Mouse (Mus musculus): ENCODE measurements around the gene Dhx15. TPM values are rescaled to one million over a fixed set of nuclear protein-coding genes. Genes with fewer than 3 reads are reported as not detected.
A peak's percentile ranks its signal among the peaks of the same experiment; 100 is the strongest.
"Not testable (repeated sequence)": the region's sequence is repeated elsewhere in the genome, so short reads cannot be mapped to it uniquely, and the experiment has no call there.

The Dhx15 gene
- total RNA-seq (2022), result 10 to 100 TPM; 84.8 to 90.4 (median 87.5) TPM

DNA sequence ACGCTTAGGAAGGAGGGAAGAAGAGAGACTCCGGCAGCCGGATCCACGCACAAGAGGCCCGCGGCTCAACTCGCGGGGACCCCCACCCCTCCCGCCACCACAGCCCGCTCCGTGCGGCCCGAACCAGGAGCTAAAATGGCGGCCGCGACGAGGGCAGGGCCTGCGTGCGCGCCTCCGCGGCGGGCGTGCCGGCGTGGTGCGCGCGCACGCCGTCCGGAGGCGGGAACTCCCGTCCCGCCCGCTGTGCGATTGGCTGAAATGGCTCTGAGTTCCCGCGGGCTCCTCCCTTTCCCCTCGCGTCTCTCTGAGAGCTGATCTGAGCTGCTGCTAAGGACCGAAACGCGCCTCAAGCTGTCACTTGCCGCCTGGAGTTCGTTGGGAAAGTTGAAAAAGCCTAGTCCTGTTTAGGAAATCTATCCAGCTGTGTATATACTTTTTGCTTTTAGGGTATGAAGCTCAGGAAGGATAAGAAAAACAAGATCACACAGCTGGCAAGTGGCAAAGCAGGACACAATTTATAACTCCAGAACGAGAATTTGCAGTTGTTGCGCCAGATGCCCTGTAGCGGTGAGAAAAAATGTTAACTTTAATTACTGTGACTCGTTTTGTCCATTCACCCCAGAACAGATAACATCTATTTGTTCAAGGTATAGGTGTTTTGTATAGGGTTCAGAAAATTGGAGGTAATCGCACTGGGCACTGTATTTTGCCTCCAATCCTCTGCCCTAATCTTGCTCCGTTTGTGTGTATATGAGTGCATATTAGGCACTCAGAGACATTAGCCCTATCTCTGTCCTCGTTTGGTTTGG is at the start of gene Dhx15:
TSS of gene Dhx15 (minus strand) at position 144 of the 809 bp plus-strand sequence.
- peak; percentile 75 to 91 for DNase-seq (ENCODE audit: low spot score in 2 of 2)

- no peak for DNase-seq (ENCODE audit: low spot score in 2 of 2)
These were observed 48.6 kb upstream of the Dhx15 start for GRCm38 (mm10) chr5:52238877-52239276.

DNA sequence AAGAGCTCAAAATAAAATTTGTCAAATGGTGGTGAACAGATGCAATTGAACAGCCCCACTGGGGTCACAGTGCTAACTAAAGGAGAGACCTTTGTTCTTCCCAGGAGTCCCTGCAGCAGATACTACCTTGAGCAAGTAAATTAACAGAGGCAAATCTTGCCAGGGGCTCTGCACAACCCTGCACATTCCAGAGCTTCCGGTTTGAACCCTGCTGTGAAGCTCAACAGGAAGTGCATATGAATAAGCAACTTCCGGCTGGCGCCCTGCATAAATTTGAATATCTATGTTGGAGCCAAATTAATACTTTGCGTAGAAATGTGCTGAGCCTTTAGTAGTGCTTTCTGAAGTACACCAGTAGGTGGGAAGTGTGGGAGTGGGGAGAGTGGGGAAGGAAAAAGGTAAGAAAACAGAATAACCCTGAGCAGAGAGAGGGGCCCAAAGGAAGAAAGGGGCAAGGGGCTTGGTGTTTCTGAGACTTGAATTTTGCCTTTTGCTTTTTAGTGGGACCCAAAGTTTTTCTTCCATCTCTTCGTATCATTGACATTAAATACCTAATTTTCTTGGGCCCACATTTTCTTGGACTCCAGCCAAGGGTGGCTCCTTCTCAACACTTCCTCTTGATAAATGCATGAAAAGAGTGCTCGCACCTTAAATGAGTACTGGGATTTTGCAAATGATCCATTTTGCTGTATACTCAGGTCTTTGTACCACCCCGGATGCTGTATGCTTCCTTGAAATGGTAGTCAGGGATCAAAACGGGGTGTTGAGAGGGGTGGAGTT is 47.8 kb upstream of the Dhx15 start:
- DNase-seq (ENCODE audit: low spot score in 2 of 2), result no peak

- DNase-seq (ENCODE audit: low spot score in 2 of 2), result not testable (repeated sequence)
These were observed 46.3 kb upstream of the Dhx15 start for GRCm38 (mm10) chr5:52236585-52236984.

GRCm38 (mm10) chr5:52234570-52234969 is 44.3 kb upstream of the Dhx15 start:
- no peak for DNase-seq (ENCODE audit: low spot score in 2 of 2)

DNA sequence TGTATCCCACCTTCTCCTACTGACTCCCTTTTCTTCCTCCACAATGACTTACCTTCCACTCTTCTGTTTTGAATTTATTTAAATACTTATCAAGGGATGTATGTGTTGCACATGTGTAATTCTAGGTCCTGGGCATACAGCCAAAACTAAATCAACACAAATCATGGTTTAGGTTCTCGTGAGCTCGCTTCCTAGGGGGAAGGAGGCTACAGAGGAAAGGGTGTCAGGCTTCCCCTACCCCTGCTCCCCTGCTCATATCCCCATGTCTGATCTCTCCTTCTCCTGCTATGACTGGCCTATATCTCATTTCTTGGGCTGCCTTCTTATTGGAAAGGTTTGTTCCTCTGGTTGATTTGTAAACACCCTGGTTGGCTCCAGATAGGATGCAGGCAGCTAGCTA is 43.6 kb upstream of the Dhx15 start:
- DNase-seq (ENCODE audit: low spot score in 2 of 2), result no peak

- no peak for DNase-seq (ENCODE audit: low spot score in 2 of 2)
These were observed 42.3 kb upstream of the Dhx15 start for GRCm38 (mm10) chr5:52232611-52233010.

- DNase-seq (ENCODE audit: low spot score in 2 of 2), result no peak
These were observed 41.9 kb upstream of the Dhx15 start for GRCm38 (mm10) chr5:52232199-52232598.

DNA sequence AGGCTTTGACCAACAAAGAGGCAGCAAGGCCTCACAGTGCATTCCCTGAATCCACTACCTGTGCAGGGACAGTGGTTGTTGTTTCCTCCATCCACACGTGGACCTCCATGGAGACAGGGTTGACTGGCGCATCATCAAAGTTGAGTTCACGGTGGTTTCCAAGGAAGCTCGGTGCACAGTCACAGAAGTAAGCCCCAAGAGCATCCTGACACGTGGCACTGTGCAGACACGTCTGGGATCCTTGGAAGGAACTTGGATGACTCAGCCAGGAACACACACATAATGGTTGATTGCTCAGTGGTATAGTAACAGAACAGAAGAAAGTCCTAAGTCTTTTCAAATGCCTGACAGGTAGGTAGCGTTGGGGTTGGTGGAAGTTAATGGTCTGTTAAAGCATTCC is 40.2 kb upstream of the Dhx15 start:
- DNase-seq (ENCODE audit: low spot score in 2 of 2), result no peak

DNA sequence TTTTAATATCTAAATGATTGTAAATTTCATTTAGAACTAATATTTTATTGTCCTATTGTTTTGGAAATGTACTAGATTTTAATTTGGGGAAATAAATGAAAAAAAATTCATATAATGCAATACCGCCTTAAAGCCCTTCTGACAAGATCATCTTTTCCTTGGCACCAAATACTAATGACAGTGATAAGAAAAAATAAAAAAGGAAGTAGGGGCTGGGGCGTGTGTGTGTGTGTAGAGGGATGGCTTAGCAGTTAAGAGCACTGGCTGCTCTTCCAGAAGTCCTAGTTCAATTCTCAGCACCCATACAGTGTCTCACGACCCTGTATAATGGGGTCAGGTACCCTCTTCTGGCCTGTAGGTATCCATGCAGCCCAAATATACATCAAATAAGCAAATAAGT is 36.4 kb upstream of the Dhx15 start:
- DNase-seq (ENCODE audit: low spot score in 2 of 2), result no peak

DNA sequence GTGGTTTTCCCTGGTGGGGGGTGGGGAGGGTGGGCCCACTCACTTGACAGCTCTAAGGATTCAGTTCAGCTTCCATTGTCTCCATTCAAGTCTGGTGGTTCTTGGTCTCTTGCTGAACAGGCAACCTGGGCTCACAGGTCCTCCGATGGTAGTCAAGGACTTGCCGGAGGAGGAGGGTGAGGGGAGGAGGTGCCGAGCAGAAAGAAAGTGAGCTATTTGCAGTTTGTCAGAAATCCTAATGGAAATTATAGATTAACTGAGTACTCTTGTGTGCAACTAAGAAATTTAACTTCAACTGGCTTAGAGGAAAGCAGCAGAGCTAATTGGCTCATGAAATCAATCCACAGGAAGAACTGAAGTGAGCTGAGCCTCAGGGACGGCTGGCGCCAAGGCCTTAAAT is 31.3 kb upstream of the Dhx15 start:
- no peak for DNase-seq (ENCODE audit: low spot score in 2 of 2)

- DNase-seq (ENCODE audit: low spot score in 2 of 2), result no peak
These were observed 29.9 kb upstream of the Dhx15 start for GRCm38 (mm10) chr5:52220013-52220804.

DNA sequence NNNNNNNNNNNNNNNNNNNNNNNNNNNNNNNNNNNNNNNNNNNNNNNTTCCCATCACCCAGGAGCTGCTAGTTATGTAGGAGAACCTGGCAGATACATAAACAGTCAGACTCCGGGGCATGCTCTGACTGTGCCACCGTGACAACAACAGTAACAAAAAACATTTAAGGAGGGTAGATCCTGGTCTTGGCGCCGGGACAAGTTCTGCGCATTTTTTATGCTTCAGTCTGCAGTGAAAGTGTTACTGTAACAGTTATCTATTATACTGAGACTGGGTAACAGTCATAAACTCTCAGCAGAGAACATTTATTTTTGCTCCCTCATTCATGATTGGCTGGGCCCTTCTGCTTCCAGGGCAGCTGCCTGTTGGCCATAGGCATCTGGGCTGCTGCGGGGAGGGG is 27.9 kb upstream of the Dhx15 start:
- no peak for DNase-seq (ENCODE audit: low spot score in 2 of 2)

GRCm38 (mm10) chr5:52213143-52213900 is 23.0 kb upstream of the Dhx15 start:
- no peak for DNase-seq (ENCODE audit: low spot score in 2 of 2)

DNA sequence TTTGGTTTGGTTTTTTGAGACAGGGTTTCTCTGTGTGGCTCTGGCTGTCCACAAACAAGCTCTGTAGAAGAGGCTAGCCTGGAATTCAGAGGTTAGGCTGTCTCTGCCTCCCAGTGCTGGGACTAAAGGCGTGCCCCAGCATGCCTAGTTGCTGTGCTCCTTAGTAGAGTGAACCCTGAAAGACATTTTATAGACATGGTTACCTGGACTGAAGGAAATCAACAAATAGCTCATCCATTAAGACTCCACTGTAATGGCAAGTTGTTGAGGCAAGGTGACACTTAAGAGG is 810 bp upstream of the Dhx15 start:
- no peak for DNase-seq (ENCODE audit: low spot score in 2 of 2)

- no peak for DNase-seq (ENCODE audit: low spot score in 2 of 2)
These were observed 499 bp downstream of the Dhx15 start for GRCm38 (mm10) chr5:52189664-52190365.

GRCm38 (mm10) chr5:52188206-52188605 is 2.1 kb downstream of the Dhx15 start:
- DNase-seq (ENCODE audit: low spot score in 2 of 2), result no peak

GRCm38 (mm10) chr5:52177326-52177725 is 13.0 kb downstream of the Dhx15 start:
- no peak for DNase-seq (ENCODE audit: low spot score in 2 of 2)

GRCm38 (mm10) chr5:52168468-52168867 is 21.8 kb downstream of the Dhx15 start:
- no peak for DNase-seq (ENCODE audit: low spot score in 2 of 2)

DNA sequence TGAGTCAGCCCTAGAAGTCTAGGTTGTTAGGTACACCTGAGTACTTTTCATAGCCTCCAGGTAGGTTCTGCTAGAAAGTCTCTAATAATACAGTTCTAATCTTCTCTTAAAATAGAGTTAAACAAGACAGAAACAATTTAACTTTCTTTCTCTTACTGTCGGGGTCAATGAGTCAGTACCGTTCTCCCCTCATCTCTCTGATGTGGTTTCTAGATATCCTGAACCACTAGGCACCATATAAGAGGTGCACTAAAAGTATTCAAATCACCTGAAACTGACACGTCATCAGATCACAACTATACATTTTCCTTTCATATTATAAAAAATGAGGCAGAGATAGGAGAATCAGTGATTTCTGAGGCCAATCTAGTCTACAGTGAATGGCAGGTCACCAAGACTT is 41.2 kb downstream of the Dhx15 start:
- no peak for DNase-seq (ENCODE audit: low spot score in 2 of 2)

GRCm38 (mm10) chr5:52147141-52147540 is 43.2 kb downstream of the Dhx15 start:
- no peak for DNase-seq (ENCODE audit: low spot score in 2 of 2)
